Mouse (Mus musculus) kidney, embryonic 14.5 days (tissue): Measurements from ENCODE around the gene Nelfe. TPM values are rescaled to one million over a fixed set of nuclear protein-coding genes. Genes with fewer than 3 reads are reported as not detected.

Source experiments
- ATAC-seq: fragments of 200-750 bp; cut with Nextera tagmentation; 2 replicates; pipeline ENCODE4 v1.8.0; 2017; ENCODE audit warnings: moderate number of reproducible peaks, mild to moderate bottlenecking, moderate TSS enrichment, moderate library complexity; ENCODE audit not compliant: low FRiP score, low TSS enrichment
- H3K27ac ChIP-seq: fragments of 300-500 bp; sonication (generic); 2 replicates; pipeline ENCODE4 v1.5.1; 2014; ENCODE audit warnings: low read depth, mild to moderate bottlenecking, low read length, moderate library complexity, mixed read lengths
- H3K27me3 ChIP-seq: fragments of 300-500 bp; sonication (generic); 2 replicates; pipeline ENCODE4 v1.6.1; 2014; ENCODE audit warnings: mild to moderate bottlenecking, low read length; ENCODE audit not compliant: control insufficient read depth, insufficient read depth
- H3K36me3 ChIP-seq: fragments of 300-500 bp; sonication (generic); 2 replicates; pipeline ENCODE4 v1.6.1; 2014; ENCODE audit warnings: low read length, mixed read lengths; ENCODE audit not compliant: control insufficient read depth, insufficient read depth
- H3K4me1 ChIP-seq: fragments of 300-500 bp; sonication (generic); 2 replicates; pipeline ENCODE4 v1.6.1; 2014; ENCODE audit warnings: low read length, mixed read lengths; ENCODE audit not compliant: control insufficient read depth, insufficient read depth
- H3K4me2 ChIP-seq: fragments of 300-500 bp; sonication (generic); replicated peaks from 2 replicates; pipeline ENCODE4 v1.6.1; 2014; ENCODE audit warnings: low read depth, mild to moderate bottlenecking, low read length
- H3K4me3 ChIP-seq: fragments of 300-500 bp; sonication (generic); 2 replicates; pipeline ENCODE4 v1.5.1; 2014; ENCODE audit warnings: mild to moderate bottlenecking, low read length
- H3K9ac ChIP-seq: fragments of 300-500 bp; sonication (generic); 2 replicates; pipeline ENCODE4 v1.6.1; 2014; ENCODE audit warnings: low read depth, mild to moderate bottlenecking, low read length, moderate library complexity
- H3K9me3 ChIP-seq: fragments of 300-500 bp; sonication (generic); 2 replicates; pipeline ENCODE4 v1.6.1; 2016; ENCODE audit warnings: low read length; ENCODE audit not compliant: control insufficient read depth
- WGBS: fragments of 180-500 bp; shearing (Covaris S2); extraction: QIAGEN DNeasy Blood & Tissue Kit; methylation state at CpG from one replicate; pipeline ENCODE4 v1.1.7; 2014; 5-methylcytosine and 5-hydroxymethylcytosine counted together
- polyA plus RNA-seq: library from polyadenylated mRNA; unstranded; fragments of >200 nt; fragmentation: Nextera tagmentation; extraction: Ambion mirVana; gene quantifications from 2 replicates; pipeline ENCODE4 v1.2.1, GENCODE M21; 2014

Gene Nelfe
- polyA plus RNA-seq, 1 experiment from 2014 or later: 119 TPM

GRCm38 (mm10) chr17:34894074-34894597 lies 43.9 kb downstream of the Nelfe start:
- under 1% methylated on average over 42 of the region's 51 CpGs for WGBS
- Histone ChIP-seq H3K27ac (peak overlapping the region; percentile 75), H3K36me3 (peaks cover 7% of the 10 kb centered on the region), H3K4me1 (peaks cover 10% of the 10 kb centered on the region), H3K4me2 (peak overlapping the region; percentile 79), H3K9ac (peak overlapping the region; percentile 78), H3K4me3 (peak overlapping the region; percentile 53), H3K9me3 (no peaks in the 10 kb centered on the region), H3K27me3 (no peaks in the 10 kb centered on the region)
- peak; percentile 92 for ATAC-seq

- H3K9ac ChIP-seq: peak overlapping the region; percentile 78
- 6% methylated on average over 49 of the region's 51 CpGs for WGBS
- peaks cover 10% of the 10 kb centered on the region for H3K4me1 ChIP-seq
- no peaks in the 10 kb centered on the region for H3K27me3 ChIP-seq
- no peaks in the 10 kb centered on the region for H3K9me3 ChIP-seq
- H3K4me2 ChIP-seq: peak overlapping the region; percentile 79
- peak overlapping the region; percentile 75 for H3K27ac ChIP-seq
- peaks cover 7% of the 10 kb centered on the region for H3K36me3 ChIP-seq
- H3K4me3 ChIP-seq: peak overlapping the region; percentile 53
- ATAC-seq: peak; percentile 21
Observed at GRCm38 (mm10) chr17:34894801-34895530, 44.8 kb downstream of the Nelfe start.

GRCm38 (mm10) chr17:34895724-34896123 lies 45.5 kb downstream of the Nelfe start:
- H3K4me1 ChIP-seq: peaks cover 10% of the 10 kb centered on the region
- H3K4me3 ChIP-seq: peak overlapping the region; percentile 53
- H3K36me3 ChIP-seq: peaks cover 7% of the 10 kb centered on the region
- no peaks in the 10 kb centered on the region for H3K27me3 ChIP-seq
- peak overlapping the region; percentile 78; the same call in 1 of the 2 replicates for H3K9ac ChIP-seq
- H3K4me2 ChIP-seq: peak overlapping the region; percentile 79
- H3K9me3 ChIP-seq: no peaks in the 10 kb centered on the region
- no peak for ATAC-seq
- H3K27ac ChIP-seq: peak overlapping the region; percentile 75; the same call in 1 of the 2 replicates
- WGBS: 93% methylated on average over 15 of the region's 15 CpGs

GRCm38 (mm10) chr17:34896366-34896765 lies 46.2 kb downstream of the Nelfe start:
- no peak for ATAC-seq
- no peak overlapping the region for H3K4me3 ChIP-seq
- peak overlapping the region; percentile 8; the same call in 1 of the 2 replicates for H3K4me2 ChIP-seq

GRCm38 (mm10) chr17:34897373-34898159 lies 47.4 kb downstream of the Nelfe start:
- WGBS: 16% methylated on average over 10 of the region's 10 CpGs
- peak overlapping the region; percentile 93 for H3K9ac ChIP-seq
- peaks cover 13% of the 10 kb centered on the region for H3K36me3 ChIP-seq
- peak overlapping the region; percentile 92 for H3K4me3 ChIP-seq
- no peaks in the 10 kb centered on the region for H3K27me3 ChIP-seq
- peak overlapping the region; percentile 97 for H3K27ac ChIP-seq
- no peaks in the 10 kb centered on the region for H3K9me3 ChIP-seq
- H3K4me2 ChIP-seq: peak overlapping the region; percentile 90
- no peak for ATAC-seq
- H3K4me1 ChIP-seq: peaks cover 10% of the 10 kb centered on the region

More at GRCm38 (mm10) chr17:34896366-34896765, 46.2 kb downstream of the Nelfe start:
- H3K36me3 ChIP-seq: peaks cover 7% of the 10 kb centered on the region
- 87% methylated on average over 17 of the region's 17 CpGs for WGBS
- H3K9ac ChIP-seq: no peak overlapping the region
- peaks cover 10% of the 10 kb centered on the region for H3K4me1 ChIP-seq
- no peak overlapping the region for H3K27ac ChIP-seq
- no peaks in the 10 kb centered on the region for H3K27me3 ChIP-seq
- no peaks in the 10 kb centered on the region for H3K9me3 ChIP-seq

GRCm38 (mm10) chr17:34898160-34898586 lies 48.0 kb downstream of the Nelfe start, which contains the start of the genes C2 and Ehmt2:
TSS of gene C2 (minus strand) at chr17:34898265.
TSS of gene Ehmt2 (plus strand) at chr17:34898469.
- peak; percentile 53 for ATAC-seq
- H3K4me3 ChIP-seq: peak within 1 kb of the TSS; percentile 92
- peaks cover 13% of the 10 kb centered on the region for H3K4me1 ChIP-seq
- no peaks in the 10 kb centered on the region for H3K27me3 ChIP-seq
- peak within 1 kb of the TSS; percentile 90 for H3K4me2 ChIP-seq
- WGBS: under 1% methylated on average over 32 of the region's 44 CpGs
- peak within 1 kb of the TSS; percentile 97 for H3K27ac ChIP-seq
- H3K9me3 ChIP-seq: no peaks in the 10 kb centered on the region
- peaks cover 19% of the 10 kb centered on the region for H3K36me3 ChIP-seq
- H3K9ac ChIP-seq: peak within 1 kb of the TSS; percentile 93

GRCm38 (mm10) chr17:34898706-34899052 lies 48.5 kb downstream of the Nelfe start:
- Histone ChIP-seq H3K4me3 (peak overlapping the region; percentile 92), H3K4me2 (peak overlapping the region; percentile 90), H3K36me3 (peaks cover 24% of the 10 kb centered on the region), H3K9me3 (no peaks in the 10 kb centered on the region), H3K4me1 (peaks cover 13% of the 10 kb centered on the region), H3K9ac (peak overlapping the region; percentile 93), H3K27ac (peak overlapping the region; percentile 97), H3K27me3 (no peaks in the 10 kb centered on the region)
- no peak for ATAC-seq
- WGBS: 0% methylated on average over 18 of the region's 47 CpGs

- peaks cover 13% of the 10 kb centered on the region for H3K4me1 ChIP-seq
- 1% methylated on average over 34 of the region's 45 CpGs for WGBS
- peak overlapping the region; percentile 97 for H3K27ac ChIP-seq
- no peaks in the 10 kb centered on the region for H3K27me3 ChIP-seq
- peak overlapping the region; percentile 90 for H3K4me2 ChIP-seq
- peaks cover 26% of the 10 kb centered on the region for H3K36me3 ChIP-seq
- no peaks in the 10 kb centered on the region for H3K9me3 ChIP-seq
- H3K9ac ChIP-seq: peak overlapping the region; percentile 93
- peak overlapping the region; percentile 92 for H3K4me3 ChIP-seq
- no peak for ATAC-seq
Observed at GRCm38 (mm10) chr17:34899053-34899889, 49.1 kb downstream of the Nelfe start.
